Mouse (Mus musculus) limb, embryonic 14.5 days (tissue): Measurements from ENCODE around the gene Snw1. TPM values are rescaled to one million over a fixed set of nuclear protein-coding genes. Genes with fewer than 3 reads are reported as not detected.
A peak's percentile ranks its signal among the peaks of the same experiment; 100 is the strongest.
"Not testable (repeated sequence)": the region's sequence is repeated elsewhere in the genome, so short reads cannot be mapped to it uniquely, and the experiment has no call there.

Experiments used
- ATAC-seq: fragments of 200-750 bp; cut with Nextera tagmentation; 2 replicates; pipeline ENCODE4 v1.8.0; 2017; ENCODE audit warnings: low read depth, moderate number of reproducible peaks, moderate TSS enrichment; ENCODE audit not compliant: low FRiP score
- DNase-seq: peaks from one replicate; pipeline ENCODE4 v3.0.0-alpha.2; 2015; ENCODE audit warnings: low spot score
- H3K27ac ChIP-seq: fragments of 300-500 bp; sonication (generic); replicated peaks from 2 replicates; pipeline ENCODE4 v1.5.1; 2014; ENCODE audit warnings: low read depth, mild to moderate bottlenecking, low read length, moderate library complexity, mixed read lengths
- H3K27me3 ChIP-seq: fragments of 300-500 bp; sonication (generic); 2 replicates; pipeline ENCODE4 v1.6.1; 2014; ENCODE audit warnings: low read length, mixed read lengths; ENCODE audit not compliant: control insufficient read depth, insufficient read depth
- H3K36me3 ChIP-seq: fragments of 300-500 bp; sonication (generic); 2 replicates; pipeline ENCODE4 v1.6.1; 2014; ENCODE audit warnings: mild to moderate bottlenecking, low read length, moderate library complexity, mixed read lengths; ENCODE audit not compliant: control insufficient read depth, insufficient read depth
- H3K4me1 ChIP-seq: fragments of 300-500 bp; sonication (generic); 2 replicates; pipeline ENCODE4 v1.6.1; 2014; ENCODE audit warnings: antibody characterized with exemption, low read length, mixed read lengths; ENCODE audit not compliant: control insufficient read depth, insufficient read depth
- H3K4me2 ChIP-seq: fragments of 300-500 bp; sonication (generic); replicated peaks from 2 replicates; pipeline ENCODE4 v1.6.1; 2014; ENCODE audit warnings: low read depth, mild to moderate bottlenecking, low read length, moderate library complexity; ENCODE audit not compliant: severe bottlenecking
- H3K4me3 ChIP-seq: fragments of 300-500 bp; sonication (generic); replicated peaks from 2 replicates; pipeline ENCODE4 v1.5.1; 2014; ENCODE audit warnings: low read length
- H3K9ac ChIP-seq: fragments of 300-500 bp; sonication (generic); 2 replicates; pipeline ENCODE4 v1.6.1; 2014; ENCODE audit warnings: mild to moderate bottlenecking, low read depth, low read length, moderate library complexity; ENCODE audit not compliant: severe bottlenecking
- H3K9me3 ChIP-seq: fragments of 300-500 bp; sonication (generic); 2 replicates; pipeline ENCODE4 v1.6.1; 2016; ENCODE audit warnings: low read length; ENCODE audit not compliant: control insufficient read depth
- POLR2A ChIP-seq: fragments of 200-500 bp; IDR thresholded peaks from 2 replicates; pipeline ENCODE4 v1.8.0; 2012; ENCODE audit warnings: inconsistent platforms, mild to moderate bottlenecking, moderate library complexity, borderline replicate concordance; ENCODE audit not compliant: insufficient read depth, insufficient read length; ENCODE audit errors: extremely low read depth
- WGBS: fragments of 180-500 bp; shearing (Covaris S2); extraction: QIAGEN DNeasy Blood & Tissue Kit; methylation state at CpG from one replicate; pipeline ENCODE4 v1.1.7; 2014; 5-methylcytosine and 5-hydroxymethylcytosine counted together
- polyA plus RNA-seq, 2 experiments: library from polyadenylated mRNA; depleted of rRNA in 1 of 2; stranded (reverse) in 1 of 2; unstranded in 1 of 2; fragments of >200 nt; fragmentation: Nextera tagmentation in 1 of 2; extraction: Ambion mirVana in 1 of 2; gene quantifications; 2 replicates each; pipeline versions ENCODE4 v1.2.1 to v1.2.3; 2012 to 2014

Snw1 gene
- 30.8 and 45.3 TPM in 2 replicates for polyA plus RNA-seq (2012; rRNA removed)
- polyA plus RNA-seq (2014; fragmentation: Nextera tagmentation; extraction: Ambion mirVana) = 125 and 134 TPM in 2 replicates

DNA sequence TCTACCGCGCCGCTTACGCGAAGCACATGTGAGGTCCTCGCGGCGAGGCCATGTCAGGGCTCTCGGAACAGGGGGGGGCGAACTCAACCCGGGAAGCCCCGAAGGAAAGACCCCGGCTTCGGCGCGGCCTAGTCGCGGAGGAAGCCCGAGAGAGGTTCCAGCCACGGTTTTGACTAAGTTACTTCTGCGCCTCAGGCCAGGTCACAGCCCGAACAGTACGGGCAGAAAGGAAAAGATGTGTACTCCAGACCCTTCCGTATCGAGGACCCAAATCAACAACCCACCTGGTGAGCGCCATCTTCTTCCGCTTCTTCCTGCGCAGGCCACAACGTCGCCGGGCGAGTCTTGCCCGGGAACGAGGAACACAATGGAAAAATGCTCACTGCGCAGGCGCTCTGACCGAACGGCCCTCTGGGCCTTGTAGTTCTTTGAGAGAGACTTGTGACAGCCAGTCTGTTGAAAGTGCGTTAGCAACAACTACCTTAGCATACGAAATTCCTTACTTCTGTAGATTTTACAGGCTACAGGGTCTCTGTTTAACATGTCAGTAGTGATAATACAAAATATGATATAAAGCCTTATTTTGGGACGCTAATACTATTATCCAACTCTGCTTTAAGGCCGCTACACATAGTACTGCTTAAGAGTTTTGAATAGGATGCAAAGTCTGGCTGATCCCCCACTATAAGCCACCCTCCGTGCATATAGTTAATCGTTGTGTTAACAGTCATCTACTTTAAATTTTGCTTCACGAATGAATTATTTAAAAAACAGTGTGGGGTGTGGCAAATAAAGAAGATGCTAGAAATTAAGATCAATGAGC lies at the start of gene Snw1:
Gene Snw1, minus strand, starts transcription at position 311 of the 823 bp plus-strand sequence.
- Histone ChIP-seq H3K27me3 (no peaks in the 10 kb centered on the region), H3K27ac (peak within 1 kb of the TSS; percentile 91), H3K4me3 (peak within 1 kb of the TSS; percentile 77), H3K4me1 (peaks cover 9% of the 10 kb centered on the region), H3K9me3 (no peaks in the 10 kb centered on the region), H3K9ac (peak within 1 kb of the TSS; percentile 94), H3K4me2 (peak within 1 kb of the TSS; percentile 72), H3K36me3 (peaks cover 18% of the 10 kb centered on the region)
- DNase-seq (peak; percentile 98), ATAC-seq (peak; percentile 96)
- 3% methylated on average over 43 of the region's 45 CpGs for whole genome bisulfite sequencing
- peak; percentile 91; the same call in 1 of the 2 replicates for TF ChIP-seq POLR2A

DNA sequence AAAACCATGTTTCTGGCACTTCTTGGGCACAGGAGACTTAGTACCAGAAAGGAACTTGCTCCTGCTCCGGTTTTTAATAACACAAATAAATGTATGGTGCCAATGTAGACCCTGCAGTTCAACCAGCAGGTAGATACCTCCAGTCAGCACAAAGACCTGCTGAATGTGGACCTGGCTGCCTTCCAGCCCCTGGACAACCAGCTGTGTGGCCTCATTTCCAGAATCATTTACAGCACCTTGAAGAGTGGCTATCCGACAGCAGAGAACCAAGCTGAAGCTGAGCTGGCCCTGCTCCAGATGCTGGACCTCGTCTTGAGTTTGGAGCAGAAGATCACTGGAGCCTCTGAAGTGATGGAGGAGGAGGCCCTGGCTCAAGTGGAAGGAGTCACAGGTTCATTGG lies 47.5 kb upstream of the Snw1 start:
- H3K36me3 ChIP-seq, H3K9ac ChIP-seq, H3K27ac ChIP-seq, H3K4me2 ChIP-seq, H3K4me3 ChIP-seq, H3K9me3 ChIP-seq, H3K27me3 ChIP-seq, H3K4me1 ChIP-seq, DNase-seq, ATAC-seq: not testable (repeated sequence)
- WGBS = 54% methylated on average over 3 of the region's 3 CpGs

DNA sequence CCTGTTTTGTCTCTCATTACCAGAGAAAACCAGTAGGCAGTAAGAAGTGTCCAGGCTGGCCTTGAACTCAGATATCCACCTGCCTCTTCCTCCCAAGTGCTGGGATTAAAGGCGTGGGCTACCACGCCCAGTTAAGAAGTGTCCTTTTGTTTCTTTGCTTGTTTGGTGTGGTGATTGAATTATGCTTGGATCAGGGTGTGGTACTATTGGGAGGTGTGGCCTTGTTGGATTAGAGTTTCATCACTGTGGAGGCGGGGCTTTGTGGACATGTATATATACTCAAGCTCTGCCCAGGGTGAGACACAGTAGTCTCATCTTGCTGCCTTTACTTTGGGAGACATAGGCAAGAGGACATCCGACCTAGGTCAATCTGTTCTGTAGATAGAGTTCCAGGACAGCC lies 41.9 kb upstream of the Snw1 start, which contains the start of gene Gm8300:
Gene Gm8300, plus strand, starts transcription at position 301 of the 400 bp plus-strand sequence.
- not testable (repeated sequence) for H3K4me2 ChIP-seq, ATAC-seq, DNase-seq, H3K9ac ChIP-seq, H3K27me3 ChIP-seq, H3K4me3 ChIP-seq, H3K9me3 ChIP-seq, H3K27ac ChIP-seq, H3K4me1 ChIP-seq, H3K36me3 ChIP-seq
- WGBS = 79% methylated on average over 4 of the region's 4 CpGs

DNA sequence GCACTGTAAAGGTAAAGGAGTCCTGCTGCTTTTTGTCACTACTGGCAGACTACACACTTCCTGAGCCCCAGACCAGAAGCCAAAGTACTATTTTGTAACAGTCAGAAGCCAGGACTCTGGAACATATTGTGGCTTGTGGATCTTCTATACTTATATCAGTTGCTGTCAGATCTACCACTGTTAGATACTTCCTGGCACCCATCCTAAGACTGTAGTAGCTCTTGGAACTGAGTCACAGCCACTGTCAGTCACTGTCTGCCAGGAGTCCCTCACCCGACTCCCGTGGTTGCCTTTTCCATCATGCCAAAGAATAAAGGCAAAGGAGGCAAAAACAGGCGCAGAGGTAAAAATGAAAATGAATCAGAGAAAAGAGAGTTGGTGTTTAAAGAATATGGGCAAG lies 22.3 kb upstream of the Snw1 start, which contains the start of gene Gm5788:
Gene Gm5788, plus strand, starts transcription at position 301 of the 400 bp plus-strand sequence.
- not testable (repeated sequence) for H3K27me3 ChIP-seq, DNase-seq, H3K27ac ChIP-seq, H3K9me3 ChIP-seq, H3K4me2 ChIP-seq, H3K4me3 ChIP-seq, ATAC-seq, H3K36me3 ChIP-seq, H3K4me1 ChIP-seq, H3K9ac ChIP-seq
- WGBS = 98% methylated on average over 3 of the region's 3 CpGs

DNA sequence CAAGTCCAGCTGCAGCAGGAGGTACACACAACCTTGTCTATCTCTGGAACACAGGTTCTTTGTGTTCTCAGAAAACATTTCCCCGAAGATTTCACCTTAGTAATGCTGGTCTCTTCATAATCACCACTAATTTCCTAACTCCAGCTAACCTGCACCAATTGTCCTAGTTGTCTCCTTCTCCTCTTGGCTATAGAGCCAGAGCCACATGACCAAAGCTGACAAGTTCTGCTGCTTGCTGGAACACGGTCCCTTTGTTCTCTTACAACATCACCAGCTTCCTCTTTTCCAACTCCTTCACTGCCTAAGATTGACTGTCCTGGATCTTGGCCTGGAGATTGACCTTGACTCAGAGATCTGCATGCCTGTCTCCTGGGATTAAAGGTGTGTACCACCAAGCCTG lies 16.6 kb upstream of the Snw1 start:
- ATAC-seq, H3K27ac ChIP-seq, DNase-seq, H3K4me1 ChIP-seq, H3K36me3 ChIP-seq, H3K27me3 ChIP-seq, H3K4me3 ChIP-seq, H3K9ac ChIP-seq, H3K4me2 ChIP-seq, H3K9me3 ChIP-seq: not testable (repeated sequence)
- WGBS = 75% methylated on average over 2 of the region's 2 CpGs

DNA sequence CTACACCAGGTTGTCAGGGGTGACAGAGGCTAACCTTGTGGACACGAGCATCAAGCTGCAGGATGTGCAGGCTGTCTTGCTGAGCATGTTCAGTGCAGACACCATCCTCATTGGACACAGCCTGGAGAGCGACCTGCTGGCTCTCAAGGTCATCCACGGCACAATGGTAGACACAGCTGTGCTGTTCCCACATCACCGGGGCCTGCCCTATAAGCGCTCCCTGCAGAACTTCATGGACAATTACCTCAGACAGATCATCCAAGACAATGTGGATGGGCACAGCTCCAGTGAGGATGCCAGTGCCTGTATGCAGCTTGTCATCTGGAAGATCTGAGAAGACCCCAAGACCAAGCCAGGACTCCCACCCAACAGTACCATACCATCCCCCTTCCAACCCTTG lies 10.4 kb upstream of the Snw1 start:
- not testable (repeated sequence) for H3K27me3 ChIP-seq, H3K9me3 ChIP-seq, H3K27ac ChIP-seq, H3K4me3 ChIP-seq, DNase-seq, H3K36me3 ChIP-seq, H3K9ac ChIP-seq, H3K4me2 ChIP-seq, H3K4me1 ChIP-seq, ATAC-seq
- 88% methylated on average over 5 of the region's 5 CpGs for WGBS
